Mouse (Mus musculus) CH12.LX (cell line): ENCODE measurements at regions not wholly inside any gene's neighbourhood (a gene's known extent, or its start where the extent isn't known, plus 50 kb on each side); places are given as distances from the start of the nearest gene placed in this dataset.

Source experiments
- DNase-seq: peaks from one replicate; pipeline ENCODE4 v3.0.0-alpha.2; 2013; ENCODE audit errors: extremely low read depth
- H3K27ac ChIP-seq: 2 replicates; pipeline ENCODE4 v1.5.1; 2012; ENCODE audit warnings: low read depth, mild to moderate bottlenecking, control low read depth, moderate library complexity; ENCODE audit not compliant: insufficient read depth
- H3K27me3 ChIP-seq: replicated peaks from 2 replicates; pipeline ENCODE3; 2012; ENCODE audit warnings: inconsistent platforms
- H3K36me3 ChIP-seq, 2 experiments: replicated peaks in 1 of 2; 2 replicates each; pipeline versions ENCODE3 to v1.6.1; 2012; ENCODE audit warnings: inconsistent platforms in 1 of 2, low read length in 1 of 2, mild to moderate bottlenecking in 1 of 2, mixed read lengths in 1 of 2, moderate library complexity in 1 of 2; ENCODE audit not compliant: control insufficient read depth in 1 of 2, insufficient read depth in 1 of 2
- H3K4me1 ChIP-seq, 2 experiments: 2 replicates each; pipeline ENCODE4 v1.6.1; 2012; ENCODE audit warnings: inconsistent platforms in 1 of 2, moderate library complexity in 1 of 2; ENCODE audit not compliant: insufficient read depth in 2 of 2, control insufficient read depth in 1 of 2
- H3K4me2 ChIP-seq: 2 replicates; pipeline ENCODE4 v1.6.1; 2012; ENCODE audit warnings: low read depth, mild to moderate bottlenecking, control low read depth; ENCODE audit not compliant: poor library complexity, insufficient read depth, severe bottlenecking
- H3K4me3 ChIP-seq, 3 experiments: fragments of 150-350 bp in 1 of 3; sonication (generic) in 1 of 3; replicated peaks in 1 of 3; 2 replicates each; pipeline versions ENCODE3 to v1.5.1; 2011 to 2012; ENCODE audit warnings: low read depth in 2 of 3, low read length in 2 of 3, mild to moderate bottlenecking in 2 of 3, moderate library complexity in 2 of 3, control low read depth in 1 of 3, improper control_type of control experiment in 1 of 3, inconsistent platforms in 1 of 3, mixed read lengths in 1 of 3; ENCODE audit not compliant: poor library complexity in 1 of 3
- H3K79me2 ChIP-seq: replicated peaks from 2 replicates; pipeline ENCODE4 v1.6.1; 2012; ENCODE audit warnings: mild to moderate bottlenecking, moderate library complexity; ENCODE audit not compliant: control insufficient read depth, poor library complexity, insufficient read depth, severe bottlenecking; ENCODE audit errors: extremely low read depth
- H3K9ac ChIP-seq: 2 replicates; pipeline ENCODE4 v1.6.1; 2012; ENCODE audit warnings: low read depth, mild to moderate bottlenecking, control low read depth, moderate library complexity; ENCODE audit not compliant: insufficient read depth
- H3K9me3 ChIP-seq: replicated peaks from 2 replicates; pipeline ENCODE3; 2012; ENCODE audit warnings: low read length, inconsistent platforms, mixed read lengths
- BHLHE40 ChIP-seq: IDR thresholded peaks from 2 replicates; pipeline ENCODE4 v1.6.1; 2011; ENCODE audit warnings: mild to moderate bottlenecking, low read depth, low read length, improper control_type of control experiment
- CHD1 ChIP-seq: IDR thresholded peaks from 2 replicates; pipeline ENCODE4 v1.6.1; 2012; ENCODE audit warnings: low read depth, low read length, improper control_type of control experiment, inconsistent platforms
- EP300 ChIP-seq: IDR thresholded peaks from 2 replicates; pipeline ENCODE4 v1.6.1; 2011; ENCODE audit warnings: low read length, improper control_type of control experiment
- HCFC1 ChIP-seq: IDR thresholded peaks from 2 replicates; pipeline ENCODE4 v1.6.1; 2012; ENCODE audit warnings: low read depth, mild to moderate bottlenecking, inconsistent platforms, low read length, improper control_type of control experiment
- MAZ ChIP-seq: IDR thresholded peaks from 2 replicates; pipeline ENCODE4 v1.6.1; 2012; ENCODE audit warnings: low read depth, mild to moderate bottlenecking, inconsistent platforms, low read length, improper control_type of control experiment, moderate library complexity
- MEF2A ChIP-seq: IDR thresholded peaks from 2 replicates; pipeline ENCODE4 v1.6.1; 2014; ENCODE audit warnings: low read depth, mild to moderate bottlenecking, inconsistent platforms, low read length, improper control_type of control experiment, borderline replicate concordance
- MYC ChIP-seq: IDR thresholded peaks from 2 replicates; pipeline ENCODE4 v1.6.1; 2011; ENCODE audit warnings: low read depth, mild to moderate bottlenecking, improper control_type of control experiment, low read length
- NELFE ChIP-seq: IDR thresholded peaks from 2 replicates; pipeline ENCODE4 v1.6.1; 2011; ENCODE audit warnings: low read depth, low read length, improper control_type of control experiment
- SIN3A ChIP-seq: IDR thresholded peaks from 2 replicates; pipeline ENCODE4 v1.6.1; 2012; ENCODE audit warnings: low read length, improper control_type of control experiment, inconsistent platforms
- TBP ChIP-seq: conservative IDR thresholded peaks from 2 replicates; pipeline ENCODE4 v1.6.1; 2011; ENCODE audit warnings: low read depth, low read length, improper control_type of control experiment
- TCF12 ChIP-seq: IDR thresholded peaks from 2 replicates; pipeline ENCODE4 v1.6.1; 2014; ENCODE audit warnings: low read depth, mild to moderate bottlenecking, inconsistent platforms, low read length, improper control_type of control experiment
- USF2 ChIP-seq: conservative IDR thresholded peaks from 2 replicates; pipeline ENCODE4 v1.6.1; 2011; ENCODE audit warnings: low read depth, low read length, improper control_type of control experiment
- ZC3H11A ChIP-seq: IDR thresholded peaks from 2 replicates; pipeline ENCODE4 v1.6.1; 2012; ENCODE audit warnings: low read depth, mild to moderate bottlenecking, inconsistent platforms, low read length, improper control_type of control experiment
- ZKSCAN1 ChIP-seq: IDR thresholded peaks from 2 replicates; pipeline ENCODE4 v1.6.1; 2012; ENCODE audit warnings: low read depth, inconsistent platforms, low read length, improper control_type of control experiment, borderline replicate concordance
- ZNF384 ChIP-seq: IDR thresholded peaks from 2 replicates; pipeline ENCODE4 v1.6.1; 2012; ENCODE audit warnings: low read depth, low read length, improper control_type of control experiment, inconsistent platforms
- dilution Hi-C: fragments of 300-500 bp; cut with MboI; formaldehyde crosslinking; loops from 2 replicates; pipeline ENCODE4 v1.14.3; 2020; ENCODE audit warnings: low sequenced_read_pairs; ENCODE audit not compliant: extremely low pct_unique_long_range_greater_than_20kb, extremely low pct_ligation_motif_present
- in situ Hi-C: fragments of 300-500 bp; cut with MboI; formaldehyde crosslinking; loops from 3 replicates; pipeline ENCODE4 v1.14.3; 2019; ENCODE audit warnings: low sequenced_read_pairs, low pct_ligation_motif_present, low pct_unique_long_range_greater_than_20kb, mixed read lengths

GRCm38 (mm10) chr9:117716476-117716875 is 86.8 kb upstream of the Rbms3 start:
- Histone ChIP-seq H3K4me2 (no peak overlapping the region), H3K27ac (no peak overlapping the region), H3K4me1 (no peaks in the 10 kb centered on the region), H3K27me3 (no peaks in the 10 kb centered on the region), H3K9ac (no peak overlapping the region), H3K4me3 (no peak overlapping the region), H3K36me3 (no peaks in the 10 kb centered on the region), H3K79me2 (no peaks in the 10 kb centered on the region), H3K9me3 (peaks cover 79% of the 10 kb centered on the region)
- TF ChIP-seq BHLHE40 (no peak), NELFE (no peak), TCF12 (no peak), USF2 (no peak), MEF2A (no peak), MAZ (no peak), ZKSCAN1 (no peak), ZC3H11A (no peak), TBP (no peak), EP300 (no peak), SIN3A (no peak), MYC (no peak), CHD1 (no peak)
- in situ Hi-C loops: no loop called here
- no peak for DNase-seq
- dilution Hi-C loops: no loop called here

- no peak overlapping the region for H3K9ac ChIP-seq
- no peaks in the 10 kb centered on the region for H3K79me2 ChIP-seq
- no peaks in the 10 kb centered on the region for H3K27me3 ChIP-seq
- no peak overlapping the region for H3K27ac ChIP-seq
- no peaks in the 10 kb centered on the region for H3K36me3 ChIP-seq
- no peak overlapping the region for H3K4me2 ChIP-seq
- H3K4me1 ChIP-seq: no peaks in the 10 kb centered on the region
- DNase-seq: no peak
- dilution Hi-C loops: no loop called here
- no peak overlapping the region for H3K4me3 ChIP-seq
- peaks cover 82% of the 10 kb centered on the region for H3K9me3 ChIP-seq
- in situ Hi-C loops: no loop called here
- TF ChIP-seq HCFC1 (no peak), ZNF384 (no peak), USF2 (no peak), NELFE (no peak), EP300 (no peak), ZKSCAN1 (no peak)
These were observed 85.3 kb upstream of the Rbms3 start for GRCm38 (mm10) chr9:117714741-117715675.
